Mouse (Mus musculus) E14TG2a.4 (cell line): ENCODE data around the gene Bola1.
"Not testable (repeated sequence)": the region's sequence is repeated elsewhere in the genome, so short reads cannot be mapped to it uniquely, and the experiment has no call there.

ENCODE experiments used
- H3K27me3 ChIP-seq: 2 replicates; pipeline ENCODE4 v1.6.1; 2014; ENCODE audit warnings: low read length, control low read depth; ENCODE audit not compliant: insufficient read depth
- H3K36me3 ChIP-seq: 2 replicates; pipeline ENCODE4 v1.6.1; 2014; ENCODE audit warnings: low read length, control low read depth; ENCODE audit not compliant: insufficient read depth
- H3K4me1 ChIP-seq: replicated peaks from 2 replicates; pipeline ENCODE4 v1.6.1; 2014; ENCODE audit warnings: low read depth, low read length, control low read depth
- H3K4me3 ChIP-seq: replicated peaks from 2 replicates; pipeline ENCODE4 v1.5.1; 2014; ENCODE audit warnings: mild to moderate bottlenecking, low read length
- H3K9me3 ChIP-seq: 2 replicates; pipeline ENCODE4 v1.6.1; 2014; ENCODE audit warnings: low read length, control low read depth
- CTCF ChIP-seq: conservative IDR thresholded peaks from 2 replicates; pipeline ENCODE4 v1.5.1; 2014; ENCODE audit warnings: low read length
- NANOG ChIP-seq: IDR thresholded peaks from 2 replicates; pipeline ENCODE4 v1.6.1; 2014; ENCODE audit warnings: borderline replicate concordance, low read length, mixed read lengths
- POU5F1 ChIP-seq: IDR thresholded peaks from 2 replicates; pipeline ENCODE4 v1.6.1; 2014; ENCODE audit warnings: low read length, borderline replicate concordance

Gene Bola1

DNA sequence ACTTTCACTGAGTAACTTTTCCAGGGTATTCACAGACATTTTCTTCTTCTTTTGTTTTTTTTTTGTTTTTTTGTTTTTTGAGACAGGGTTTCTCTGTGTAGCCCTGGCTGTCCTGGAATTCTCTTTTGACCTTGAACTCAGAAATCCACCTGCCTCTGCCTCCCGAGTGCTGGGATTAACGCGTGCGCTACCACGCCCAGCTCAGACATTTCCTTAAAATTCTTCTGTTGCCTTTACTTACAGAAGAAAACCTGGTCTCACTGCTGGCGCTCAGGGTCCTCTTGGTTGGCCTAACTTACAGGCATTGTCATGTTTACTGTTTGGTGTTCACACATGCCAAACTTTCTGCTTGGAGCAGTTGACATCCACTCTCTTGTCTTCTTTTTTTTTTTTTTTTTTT, 44.3 kb downstream of the Bola1 start:
- Histone ChIP-seq H3K36me3 (peaks cover 72% of the 10 kb centered on the region), H3K4me1 (peaks cover 75% of the 10 kb centered on the region)
- TF ChIP-seq POU5F1: no peak
- no peak for TF ChIP-seq CTCF
- no peak for TF ChIP-seq NANOG

DNA sequence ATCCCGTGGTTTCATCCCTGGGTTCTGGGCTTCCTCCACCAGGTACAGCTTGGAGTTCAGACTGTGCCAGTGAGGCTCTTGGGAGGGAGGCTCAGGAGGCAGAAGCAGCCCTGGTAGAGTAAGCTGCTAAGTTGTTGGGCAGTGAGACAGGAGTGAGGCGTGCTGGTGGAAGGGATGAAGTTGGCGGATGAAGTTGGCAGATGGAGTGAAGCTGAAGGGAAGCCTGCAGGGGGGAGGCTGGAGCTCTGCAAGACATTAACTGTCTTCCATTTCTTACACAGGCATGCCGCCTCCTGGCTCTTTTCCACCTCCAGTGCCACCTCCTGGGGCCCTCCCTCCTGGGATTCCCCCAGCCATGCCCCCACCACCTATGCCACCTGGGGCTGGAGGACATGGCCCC, 45.5 kb downstream of the Bola1 start:
- Histone ChIP-seq H3K36me3 (peaks cover 72% of the 10 kb centered on the region), H3K4me1 (peaks cover 73% of the 10 kb centered on the region), H3K4me3 (peak overlapping the region; percentile 99)
- H3K27me3 ChIP-seq, H3K9me3 ChIP-seq: not testable (repeated sequence)

More for the DNA sequence above, 44.3 kb downstream of the Bola1 start:
- H3K9me3 ChIP-seq: no peaks in the 10 kb centered on the region
- peak overlapping the region; percentile 99 for H3K4me3 ChIP-seq
- no peaks in the 10 kb centered on the region for H3K27me3 ChIP-seq

DNA sequence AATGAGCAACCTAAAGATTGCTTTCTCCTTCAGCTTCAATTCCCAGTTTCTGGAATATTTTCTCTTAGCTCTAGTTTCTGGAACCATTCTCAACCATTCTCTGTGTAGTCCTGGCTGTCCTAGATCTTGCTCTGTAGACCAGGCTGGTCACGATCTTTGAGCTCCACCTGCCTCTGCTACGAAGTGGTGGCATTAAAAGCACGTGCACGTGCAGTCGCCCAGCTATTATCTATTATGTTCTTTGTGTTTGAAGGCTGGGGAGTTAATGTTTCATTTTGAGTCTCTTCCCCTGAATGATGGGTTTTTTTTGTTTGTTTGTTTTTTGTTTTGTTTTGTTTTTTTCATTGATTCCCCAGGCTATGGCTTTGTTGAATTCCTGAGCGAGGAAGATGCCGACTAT, 46.3 kb downstream of the Bola1 start:
- peaks cover 66% of the 10 kb centered on the region for H3K4me1 ChIP-seq
- no peak for TF ChIP-seq POU5F1
- TF ChIP-seq NANOG: no peak
- no peak for TF ChIP-seq CTCF
- H3K4me3 ChIP-seq: peak overlapping the region; percentile 99
- H3K27me3 ChIP-seq: no peaks in the 10 kb centered on the region
- H3K9me3 ChIP-seq: no peaks in the 10 kb centered on the region
- peaks cover 67% of the 10 kb centered on the region for H3K36me3 ChIP-seq

DNA sequence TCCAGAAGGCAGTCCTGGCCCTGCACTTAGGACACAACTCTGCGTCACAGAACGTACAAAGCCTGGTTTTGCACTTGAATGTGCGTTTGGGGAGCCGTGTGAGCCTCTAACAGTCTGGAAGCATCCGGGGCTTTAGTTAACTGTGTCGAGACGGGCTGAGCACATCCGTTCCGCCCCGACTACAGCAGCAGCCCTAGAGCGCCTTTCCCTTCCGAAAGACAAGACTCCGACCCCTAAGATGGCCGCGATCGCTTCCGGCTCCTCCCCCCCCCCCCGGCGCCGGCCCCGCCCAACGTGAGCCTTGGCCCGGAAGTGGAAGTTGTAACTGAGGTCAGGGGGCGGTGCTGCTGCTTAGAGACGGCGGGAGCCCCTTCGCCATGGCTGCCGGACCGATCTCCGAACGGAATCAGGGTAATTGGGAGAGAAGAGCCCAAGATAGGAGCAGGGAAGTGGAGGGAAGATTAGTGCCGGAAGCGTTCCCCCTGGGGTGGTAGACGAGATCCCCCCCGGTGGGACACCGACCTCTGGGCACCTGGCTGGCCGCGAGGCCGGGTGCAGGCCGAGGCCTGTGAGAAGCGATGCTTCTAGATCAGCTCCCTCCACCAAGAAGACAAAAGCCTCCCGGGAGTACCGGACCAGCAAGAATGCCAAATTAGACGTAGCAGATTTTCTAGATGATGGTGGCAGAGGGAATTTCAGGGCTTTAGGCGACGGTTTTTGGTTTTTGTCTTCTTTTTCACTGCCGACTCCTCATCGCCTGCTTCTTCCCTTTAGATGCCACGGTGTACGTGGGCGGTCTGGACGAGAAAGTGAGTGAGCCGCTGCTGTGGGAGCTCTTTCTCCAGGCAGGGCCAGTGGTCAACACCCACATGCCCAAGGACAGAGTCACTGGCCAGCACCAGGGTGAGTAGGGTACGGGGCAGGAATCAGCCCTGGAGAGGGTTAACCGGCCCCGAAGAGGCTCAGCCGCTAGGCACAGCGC, 47.0 kb downstream of the Bola1 start, which contains the start of gene Sf3b4:
Gene Sf3b4 (plus strand): TSS at position 136 of the 982 bp plus-strand sequence.
- H3K27me3 ChIP-seq: no peaks in the 10 kb centered on the region
- H3K4me1 ChIP-seq: peaks cover 66% of the 10 kb centered on the region
- TF ChIP-seq NANOG (no peak), CTCF (no peak), POU5F1 (no peak)
- H3K4me3 ChIP-seq: peak within 1 kb of the TSS; percentile 99
- H3K36me3 ChIP-seq: peaks cover 60% of the 10 kb centered on the region
- no peaks in the 10 kb centered on the region for H3K9me3 ChIP-seq

DNA sequence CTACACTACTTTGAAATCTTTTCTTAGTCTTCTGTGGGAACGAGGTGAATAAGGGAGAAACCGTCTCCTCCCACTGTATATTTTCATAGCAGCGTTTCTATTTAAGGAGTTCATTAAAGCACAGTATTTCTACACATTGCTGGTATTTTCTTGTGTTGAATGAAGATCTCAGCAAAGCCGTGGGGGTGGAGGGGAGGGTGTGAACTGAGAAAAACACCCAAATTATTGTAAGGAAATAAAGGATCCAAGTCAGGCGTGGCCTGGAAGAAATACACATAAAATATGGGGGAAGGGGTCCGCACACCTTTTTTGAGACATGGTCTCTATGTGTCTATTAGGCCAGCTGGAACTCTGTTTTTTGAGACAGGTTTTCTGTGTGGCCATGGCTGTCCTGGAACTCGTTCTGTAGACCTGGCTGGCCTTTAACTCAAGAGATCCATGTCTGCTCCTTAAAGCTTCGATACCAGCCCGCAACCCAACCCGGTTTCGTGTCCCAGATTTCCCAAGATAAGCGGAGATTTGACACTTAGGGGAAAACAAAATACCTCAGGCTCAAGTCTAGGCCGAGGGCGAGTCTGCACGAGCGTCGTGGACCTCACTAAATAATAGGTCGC, 47.8 kb downstream of the Bola1 start:
- Histone ChIP-seq H3K4me3 (peak overlapping the region; percentile 99), H3K27me3 (no peaks in the 10 kb centered on the region), H3K36me3 (peaks cover 52% of the 10 kb centered on the region), H3K4me1 (peaks cover 65% of the 10 kb centered on the region), H3K9me3 (no peaks in the 10 kb centered on the region)
- TF ChIP-seq POU5F1 (no peak), CTCF (no peak), NANOG (no peak)

DNA sequence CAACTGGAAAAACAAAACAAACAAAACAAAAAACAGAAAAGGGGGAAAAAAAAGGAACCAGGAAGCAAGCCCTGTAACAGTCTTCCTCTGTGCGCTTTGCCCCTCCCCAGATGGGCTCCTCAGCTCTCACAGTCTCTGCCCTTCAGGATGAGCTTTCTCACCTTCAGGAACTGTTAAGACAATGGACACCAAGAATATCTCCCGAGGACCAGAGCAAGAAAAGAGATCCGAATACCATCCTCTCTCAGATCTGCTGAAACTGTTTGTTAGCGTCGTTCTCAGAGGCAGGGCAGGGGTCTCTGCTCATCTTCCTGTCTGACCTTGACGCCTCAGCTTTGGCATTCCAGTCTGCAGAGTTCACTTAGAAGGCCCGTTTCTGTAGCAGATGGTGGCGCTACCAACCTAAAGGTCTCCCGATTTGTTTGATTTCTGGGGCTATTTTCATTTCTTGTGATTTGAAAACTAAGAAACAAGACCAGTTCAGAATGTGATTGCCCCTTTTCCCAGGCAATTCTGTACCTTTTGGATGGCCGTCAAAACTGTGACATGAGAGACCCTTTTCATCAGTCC, 48.4 kb downstream of the Bola1 start:
- no peaks in the 10 kb centered on the region for H3K27me3 ChIP-seq
- H3K4me3 ChIP-seq: peak overlapping the region; percentile 99
- peaks cover 58% of the 10 kb centered on the region for H3K4me1 ChIP-seq
- peaks cover 46% of the 10 kb centered on the region for H3K36me3 ChIP-seq
- TF ChIP-seq NANOG (no peak), CTCF (no peak), POU5F1 (no peak)
- no peaks in the 10 kb centered on the region for H3K9me3 ChIP-seq

DNA sequence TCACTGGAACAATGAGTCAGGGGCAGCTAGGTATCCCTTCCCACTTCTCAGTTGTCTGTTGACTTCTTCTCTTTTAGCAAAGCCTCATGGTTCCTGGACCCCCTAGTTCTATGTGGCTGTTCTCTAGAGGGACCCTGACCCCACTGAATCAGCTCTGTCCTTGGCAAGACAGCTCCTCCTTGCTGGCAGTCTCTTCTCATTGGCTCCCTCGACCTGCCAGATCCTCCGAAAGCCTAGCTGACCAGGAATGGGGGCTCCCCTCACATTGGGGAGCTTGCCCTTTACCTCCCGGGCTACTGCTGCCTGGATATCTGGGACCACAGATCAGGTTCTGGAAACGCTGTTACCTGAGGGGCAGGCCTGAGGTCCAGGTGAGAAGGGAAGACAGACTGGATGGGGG, 49.2 kb downstream of the Bola1 start:
- Histone ChIP-seq H3K9me3 (no peaks in the 10 kb centered on the region), H3K4me3 (peak overlapping the region; percentile 99), H3K4me1 (peaks cover 52% of the 10 kb centered on the region), H3K36me3 (peaks cover 38% of the 10 kb centered on the region), H3K27me3 (no peaks in the 10 kb centered on the region)
- no peak for TF ChIP-seq CTCF
- no peak for TF ChIP-seq NANOG
- TF ChIP-seq POU5F1: no peak

DNA sequence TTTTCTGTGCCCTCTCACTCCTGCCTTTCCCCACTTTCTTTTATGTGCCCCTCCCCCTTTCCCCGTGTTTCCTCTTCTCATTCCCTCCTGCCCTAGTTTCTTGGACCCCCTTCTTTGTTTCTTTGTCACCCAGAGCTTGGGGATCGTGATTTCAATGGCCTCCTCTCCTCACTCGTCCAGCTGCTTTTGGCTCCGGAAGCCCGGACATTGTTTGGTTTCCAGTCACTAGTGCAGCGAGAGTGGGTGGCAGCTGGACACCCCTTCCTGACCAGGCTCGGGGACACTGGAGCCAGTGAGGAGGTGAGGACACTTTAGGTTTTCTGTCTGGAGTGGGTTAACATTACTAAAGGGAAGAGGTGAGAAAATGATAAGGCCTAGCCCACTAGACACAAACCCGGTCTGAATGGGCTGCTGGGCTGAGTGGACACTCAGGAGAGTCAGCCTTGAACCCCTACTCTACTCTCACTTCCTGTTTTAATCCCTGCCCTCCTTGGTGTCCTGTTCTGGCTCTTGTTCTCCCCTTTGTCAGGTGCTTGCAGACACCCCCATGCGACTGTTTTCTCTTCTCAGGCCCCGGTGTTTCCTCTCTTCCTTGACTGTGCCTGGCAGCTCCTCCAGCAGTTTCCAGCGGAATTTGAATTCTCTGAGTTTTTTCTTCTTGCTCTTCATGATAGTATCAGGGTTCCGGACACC, 50.9 kb downstream of the Bola1 start:
- Histone ChIP-seq H3K9me3 (no peaks in the 10 kb centered on the region), H3K27me3 (peaks cover 13% of the 10 kb centered on the region), H3K36me3 (peaks cover 22% of the 10 kb centered on the region), H3K4me3 (no peak overlapping the region), H3K4me1 (peaks cover 36% of the 10 kb centered on the region)
- TF ChIP-seq CTCF (no peak), POU5F1 (no peak), NANOG (no peak)
